Mouse (Mus musculus) forebrain, embryonic 10.5 days (tissue): ENCODE measurements at regions not wholly inside any gene's neighbourhood (a gene's known extent, or its start where the extent isn't known, plus 50 kb on each side); places are given as distances from the start of the nearest gene placed in this dataset.
A peak's percentile ranks its signal among the peaks of the same experiment; 100 is the strongest.

Source experiments
- DNase-seq: peaks from one replicate; pipeline ENCODE4 v3.0.0-alpha.2; 2017; ENCODE audit warnings: low spot score; ENCODE audit errors: extremely low spot score
- H3K27ac ChIP-seq: fragments of 300-500 bp; sonication (generic); 2 replicates; pipeline ENCODE4 v1.5.1; 2016; ENCODE audit warnings: mild to moderate bottlenecking
- H3K27me3 ChIP-seq: fragments of 300-500 bp; sonication (generic); 2 replicates; pipeline ENCODE4 v1.6.1; 2016; ENCODE audit warnings: mild to moderate bottlenecking; ENCODE audit not compliant: poor library complexity, severe bottlenecking
- H3K36me3 ChIP-seq: fragments of 300-500 bp; sonication (generic); replicated peaks from 2 replicates; pipeline ENCODE4 v1.6.1; 2016; ENCODE audit warnings: mild to moderate bottlenecking, moderate library complexity
- H3K4me1 ChIP-seq: fragments of 300-500 bp; sonication (generic); 2 replicates; pipeline ENCODE4 v1.6.1; 2016
- H3K4me3 ChIP-seq: fragments of 300-500 bp; sonication (generic); 2 replicates; pipeline ENCODE4 v1.5.1; 2016; ENCODE audit warnings: mild to moderate bottlenecking, moderate library complexity
- H3K9me3 ChIP-seq: fragments of 300-500 bp; sonication (generic); 2 replicates; pipeline ENCODE4 v1.6.1; 2016; ENCODE audit warnings: mild to moderate bottlenecking, moderate library complexity
- WGBS: fragments of 180-500 bp; shearing (Covaris S2); methylation state at CpG from one replicate; pipeline ENCODE4 v1.1.7; 2016; 5-methylcytosine and 5-hydroxymethylcytosine counted together

DNA sequence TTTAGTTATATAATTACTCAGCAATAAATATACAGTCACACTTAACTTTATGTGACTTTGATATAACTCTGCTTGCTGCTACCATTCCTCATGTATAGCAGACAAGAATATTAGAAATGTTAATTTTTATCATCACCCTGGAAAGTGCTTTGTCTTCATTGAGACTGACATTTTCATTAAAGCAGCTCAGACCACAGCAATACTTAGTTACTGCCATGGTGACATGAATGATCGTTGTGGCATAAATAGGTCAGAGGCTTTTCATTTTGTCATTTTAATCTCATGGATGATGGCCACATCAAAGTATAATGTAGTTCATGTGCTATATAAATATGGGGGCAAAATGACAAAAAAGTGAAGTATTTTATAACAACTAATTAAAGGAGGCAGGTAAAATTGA is 498.1 kb downstream of the Slc22a22 start:
- Histone ChIP-seq H3K27me3 (no peaks in the 10 kb centered on the region), H3K4me1 (peaks cover 11% of the 10 kb centered on the region), H3K4me3 (no peak overlapping the region), H3K36me3 (no peaks in the 10 kb centered on the region), H3K27ac (no peak overlapping the region), H3K9me3 (no peaks in the 10 kb centered on the region)
- DNase-seq, result no peak
- 88% methylated on average over 1 of the region's 1 CpGs for WGBS

DNA sequence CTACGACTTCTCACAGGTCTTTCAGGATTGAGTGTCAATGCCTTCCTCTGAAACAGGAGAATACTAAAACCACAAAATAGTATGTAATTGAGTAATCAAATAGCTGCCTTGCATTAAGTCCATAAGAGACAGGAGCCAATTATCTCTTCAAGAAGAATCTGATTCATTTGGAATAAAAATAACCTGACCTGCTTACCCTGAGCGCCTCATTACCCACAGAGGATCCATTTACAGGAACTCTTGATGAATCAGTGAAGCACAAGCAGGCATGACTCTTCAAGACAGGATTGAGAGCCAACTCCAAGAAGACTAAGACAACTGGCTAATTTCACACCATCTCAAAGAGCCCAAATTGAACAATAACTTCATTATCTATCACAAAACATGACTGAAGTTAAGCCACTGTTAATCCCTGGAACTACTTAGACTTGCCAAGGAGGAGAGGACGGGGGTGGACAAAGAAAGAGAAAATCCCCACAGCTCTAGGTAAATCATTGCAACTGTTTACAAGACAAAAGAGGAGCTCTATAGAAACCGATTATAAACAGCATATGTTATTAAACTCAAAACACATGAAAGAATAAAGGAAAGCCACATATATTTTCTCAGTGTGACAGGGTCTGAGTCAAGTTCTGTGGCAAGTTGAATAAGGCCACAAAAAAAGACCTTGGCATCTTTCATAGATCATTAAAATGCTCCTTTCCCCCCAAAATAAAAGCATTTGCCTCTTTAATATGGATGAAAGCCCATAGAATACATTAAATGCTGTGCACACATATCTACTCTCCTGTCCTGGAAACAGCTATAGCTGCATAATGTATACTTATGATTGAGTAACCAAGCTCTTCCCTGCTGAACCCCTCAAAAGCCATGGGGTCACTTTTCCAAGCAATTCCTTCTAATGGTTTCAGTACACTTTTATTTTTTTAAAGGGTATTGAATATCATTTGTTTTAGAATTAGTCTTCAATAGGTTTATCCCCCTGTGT is 501.7 kb downstream of the Slc22a22 start:
- whole genome bisulfite sequencing, result 32% methylated on average over 4 of the region's 4 CpGs
- H3K4me3 ChIP-seq, result no peak overlapping the region
- H3K36me3 ChIP-seq, result no peaks in the 10 kb centered on the region
- no peak for DNase-seq
- H3K9me3 ChIP-seq, result no peaks in the 10 kb centered on the region
- H3K27me3 ChIP-seq, result no peaks in the 10 kb centered on the region
- peaks cover 11% of the 10 kb centered on the region for H3K4me1 ChIP-seq
- no peak overlapping the region for H3K27ac ChIP-seq

DNA sequence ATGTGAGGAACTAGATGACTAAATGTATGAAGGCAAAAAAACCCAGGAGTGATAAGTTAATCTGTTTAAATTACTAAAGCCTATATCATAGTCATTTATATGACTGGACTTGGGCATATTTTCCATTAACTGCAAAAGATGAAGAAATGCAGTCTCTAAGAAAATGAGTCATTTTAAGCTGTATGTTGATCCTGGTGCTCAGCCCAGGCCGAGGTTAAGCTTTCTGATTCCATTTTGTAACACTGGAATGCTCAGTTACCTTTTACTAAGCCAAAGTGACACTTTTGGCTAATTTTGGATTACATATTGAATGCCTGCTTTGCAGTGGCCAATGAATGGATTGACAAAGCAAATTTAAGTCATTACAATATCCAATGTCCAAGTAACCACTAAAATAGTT is 507.3 kb downstream of the Slc22a22 start:
- Histone ChIP-seq H3K9me3 (no peaks in the 10 kb centered on the region), H3K4me1 (no peaks in the 10 kb centered on the region), H3K27ac (no peak overlapping the region), H3K27me3 (no peaks in the 10 kb centered on the region), H3K36me3 (no peaks in the 10 kb centered on the region), H3K4me3 (no peak overlapping the region)
- 85% methylated on average over 1 of the region's 1 CpGs for WGBS
- no peak for DNase-seq

DNA sequence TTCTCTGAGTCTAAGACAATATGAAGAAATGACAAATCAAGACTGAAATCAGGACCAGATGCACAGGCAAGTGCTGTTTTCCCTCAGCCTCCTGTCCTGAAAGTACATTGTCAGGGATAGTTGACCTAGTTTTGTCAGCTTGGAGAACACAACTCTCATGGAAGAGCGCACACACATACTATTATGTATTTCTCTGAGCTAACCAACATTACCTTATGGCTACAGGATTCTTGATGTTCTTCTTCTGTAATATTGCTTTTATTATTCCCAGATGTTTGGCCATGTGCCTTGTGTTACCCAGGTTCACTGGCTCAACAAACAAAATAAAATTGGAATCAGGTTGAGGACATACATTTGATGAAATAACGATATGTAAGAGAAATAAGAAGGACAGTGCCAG is 521.1 kb downstream of the Slc22a22 start:
- no peak for DNase-seq
- no peaks in the 10 kb centered on the region for H3K4me1 ChIP-seq
- H3K27me3 ChIP-seq, result no peaks in the 10 kb centered on the region
- 80% methylated on average over 2 of the region's 2 CpGs for WGBS
- H3K9me3 ChIP-seq, result no peaks in the 10 kb centered on the region
- no peak overlapping the region for H3K4me3 ChIP-seq
- no peak overlapping the region for H3K27ac ChIP-seq
- no peaks in the 10 kb centered on the region for H3K36me3 ChIP-seq

DNA sequence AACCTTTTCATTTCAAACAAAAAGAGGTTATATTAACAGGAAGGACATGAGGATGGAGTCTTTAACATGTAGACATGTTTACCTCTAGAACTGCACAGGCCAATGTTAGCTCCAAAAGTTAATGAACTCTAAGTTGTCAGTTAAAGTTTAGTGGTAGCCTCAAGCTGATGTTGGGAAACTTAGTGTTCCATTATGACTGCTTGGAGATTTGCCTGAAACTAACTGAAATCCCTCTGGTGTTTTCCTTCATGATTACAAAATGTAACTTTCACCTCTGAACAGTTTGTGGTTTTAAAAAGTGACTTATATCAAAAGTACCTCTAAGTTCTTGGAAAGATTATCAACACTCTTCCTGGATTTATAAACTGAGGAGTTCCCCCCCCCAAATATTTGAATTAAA is 525.2 kb downstream of the Slc22a22 start:
- H3K27me3 ChIP-seq, result no peaks in the 10 kb centered on the region
- H3K36me3 ChIP-seq, result no peaks in the 10 kb centered on the region
- no peaks in the 10 kb centered on the region for H3K9me3 ChIP-seq
- no peak overlapping the region for H3K27ac ChIP-seq
- H3K4me3 ChIP-seq, result no peak overlapping the region
- no peak for DNase-seq
- H3K4me1 ChIP-seq, result no peaks in the 10 kb centered on the region

DNA sequence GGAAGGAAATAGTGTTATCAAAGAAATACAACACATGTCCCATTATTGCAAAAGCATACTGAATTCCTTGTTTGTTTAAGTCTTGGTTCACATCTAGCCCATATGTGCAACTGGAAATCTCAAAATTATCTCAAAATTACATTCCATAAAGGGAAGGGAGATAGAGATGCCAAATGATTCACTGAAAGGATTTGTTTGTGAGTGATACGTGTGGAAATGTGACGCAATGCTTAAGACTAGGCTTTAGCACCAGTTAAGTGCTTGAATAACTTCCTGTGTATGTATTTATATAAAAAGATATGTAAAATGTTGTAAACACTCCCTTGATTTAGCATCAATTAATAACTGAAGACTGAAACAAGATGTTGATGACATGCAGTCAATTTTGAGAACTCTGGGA is 526.6 kb downstream of the Slc22a22 start:
- no peak overlapping the region for H3K27ac ChIP-seq
- no peaks in the 10 kb centered on the region for H3K4me1 ChIP-seq
- H3K27me3 ChIP-seq, result no peaks in the 10 kb centered on the region
- WGBS, result 97% methylated on average over 2 of the region's 2 CpGs
- DNase-seq, result no peak
- H3K36me3 ChIP-seq, result no peaks in the 10 kb centered on the region
- H3K4me3 ChIP-seq, result no peak overlapping the region
- no peaks in the 10 kb centered on the region for H3K9me3 ChIP-seq

DNA sequence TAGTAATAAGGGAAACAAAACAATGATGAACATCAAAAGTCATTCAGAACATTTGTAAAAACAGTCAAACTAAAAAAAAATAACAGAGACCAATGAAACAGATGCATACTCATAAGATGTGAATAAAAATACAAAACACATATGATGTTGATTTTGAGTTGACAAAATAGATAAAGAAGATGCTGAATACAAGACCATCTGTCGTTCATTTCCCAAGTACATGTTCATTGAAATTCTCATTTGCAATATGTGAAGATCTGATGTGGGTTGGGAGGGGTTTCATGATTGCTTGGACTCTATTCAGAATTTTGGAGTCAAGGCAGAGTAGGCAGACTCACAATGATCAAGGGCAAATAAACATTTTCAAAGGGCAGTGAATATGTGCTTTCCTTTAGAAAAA is 536.5 kb downstream of the Slc22a22 start:
- no peak for DNase-seq
- Histone ChIP-seq H3K9me3 (no peaks in the 10 kb centered on the region), H3K27ac (no peak overlapping the region), H3K4me3 (no peak overlapping the region), H3K36me3 (no peaks in the 10 kb centered on the region), H3K27me3 (no peaks in the 10 kb centered on the region), H3K4me1 (no peaks in the 10 kb centered on the region)
- 98% methylated on average over 1 of the region's 1 CpGs for WGBS

DNA sequence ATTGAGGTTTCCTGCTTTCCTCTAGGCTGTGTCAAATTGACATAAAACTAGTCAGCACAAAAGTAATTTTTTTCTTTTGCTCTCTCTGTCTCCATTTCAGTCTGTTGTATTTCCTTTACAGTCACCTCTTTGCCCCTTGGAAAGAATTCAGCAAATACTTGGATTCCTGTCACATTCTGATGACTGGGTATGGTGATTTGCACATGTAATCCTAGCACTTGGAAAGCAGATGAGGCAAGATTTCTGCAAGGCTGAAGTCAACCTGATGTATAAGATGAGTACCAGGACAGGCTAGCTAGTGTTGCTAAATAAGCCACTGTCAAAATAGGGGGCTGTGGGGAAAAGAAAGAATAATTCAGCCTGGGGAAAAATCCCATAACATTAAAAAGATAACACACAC is 580.9 kb downstream of the Slc22a22 start:
- Histone ChIP-seq H3K27me3 (no peaks in the 10 kb centered on the region), H3K4me3 (no peak overlapping the region), H3K9me3 (no peaks in the 10 kb centered on the region), H3K27ac (no peak overlapping the region), H3K36me3 (no peaks in the 10 kb centered on the region), H3K4me1 (no peaks in the 10 kb centered on the region)
- DNase-seq, result no peak

DNA sequence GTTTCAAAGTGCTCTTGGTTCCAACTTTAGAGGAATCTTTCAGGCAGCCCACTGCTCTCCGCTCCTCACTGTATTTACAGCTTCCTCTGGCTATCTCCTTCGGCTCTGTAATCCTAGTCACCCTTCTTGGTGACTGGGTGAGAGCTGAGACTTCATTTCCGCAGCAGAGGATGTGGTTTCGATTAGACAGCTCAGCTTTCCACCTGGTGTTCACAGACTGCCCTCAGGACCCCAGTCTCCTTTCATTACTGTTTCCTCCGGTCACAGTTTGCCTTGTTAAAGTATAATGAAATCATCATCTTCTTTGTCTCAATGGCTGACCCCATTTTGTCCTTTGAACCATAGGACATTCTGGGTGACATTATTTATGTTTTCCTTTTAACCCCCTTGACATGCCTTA is 595.9 kb downstream of the Slc22a22 start:
- Histone ChIP-seq H3K4me1 (no peaks in the 10 kb centered on the region), H3K9me3 (peaks cover 5% of the 10 kb centered on the region; the same call in 1 of the 2 replicates), H3K27ac (no peak overlapping the region), H3K36me3 (no peaks in the 10 kb centered on the region), H3K4me3 (no peak overlapping the region), H3K27me3 (no peaks in the 10 kb centered on the region)
- DNase-seq, result no peak
- 73% methylated on average over 5 of the region's 5 CpGs for WGBS

DNA sequence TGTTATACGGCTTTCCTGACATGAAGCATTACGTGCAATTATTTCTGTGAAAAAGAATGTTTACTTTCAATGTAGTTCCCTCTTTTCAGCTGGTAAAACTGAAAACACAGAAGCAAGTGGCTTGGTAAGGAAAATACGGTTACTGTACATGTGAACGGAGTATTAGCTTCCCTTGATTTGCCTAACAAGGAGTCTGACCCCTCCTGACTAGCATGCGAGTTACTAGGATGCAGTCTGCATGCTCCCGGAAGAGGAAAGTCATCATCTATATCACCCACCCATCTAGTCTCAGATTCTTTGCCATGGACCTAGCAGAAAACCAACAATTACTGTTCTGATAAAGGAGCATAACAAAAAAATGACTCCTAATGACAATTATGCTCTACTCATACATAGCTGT is 611.5 kb downstream of the Slc22a22 start:
- Histone ChIP-seq H3K9me3 (no peaks in the 10 kb centered on the region), H3K36me3 (no peaks in the 10 kb centered on the region), H3K4me3 (no peak overlapping the region), H3K27me3 (peaks cover 23% of the 10 kb centered on the region), H3K4me1 (peaks cover 20% of the 10 kb centered on the region), H3K27ac (no peak overlapping the region)
- WGBS, result 67% methylated on average over 6 of the region's 6 CpGs
- DNase-seq, result no peak

DNA sequence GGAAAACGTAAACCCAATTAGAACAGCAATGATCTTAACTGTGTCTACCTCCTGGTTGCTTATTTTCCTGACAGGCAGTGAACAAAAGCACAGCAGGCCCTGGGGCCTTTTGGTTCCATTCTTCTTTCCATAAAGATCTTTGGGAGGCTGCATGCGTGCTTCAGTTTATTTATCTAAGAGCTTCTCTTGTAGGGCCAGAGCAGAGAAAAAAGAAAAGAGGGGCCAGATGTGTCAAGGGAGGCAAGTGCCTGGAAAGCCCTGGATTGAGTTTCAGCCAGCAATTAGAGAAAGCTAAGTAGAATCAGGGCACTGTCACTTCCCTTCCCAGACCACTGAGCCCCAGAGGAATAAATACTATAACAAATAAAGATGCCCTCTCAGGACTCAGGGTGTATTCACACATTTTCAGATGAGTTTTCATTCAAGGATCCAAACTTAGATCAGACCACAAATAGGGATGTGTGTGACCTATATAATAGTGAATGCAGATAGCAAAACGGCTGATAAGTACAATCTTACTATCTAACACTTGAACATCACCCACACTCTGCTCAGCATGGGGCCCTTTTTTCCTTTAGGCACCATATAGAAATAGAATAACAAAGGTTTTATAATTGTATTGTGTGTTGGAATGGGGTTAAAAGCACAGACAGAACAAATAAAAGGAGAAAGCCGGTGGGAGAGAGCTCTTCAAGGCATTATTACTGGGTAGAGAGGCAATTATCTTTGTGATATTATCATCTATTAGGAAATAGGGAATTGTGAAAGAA is 612.2 kb downstream of the Slc22a22 start:
- Histone ChIP-seq H3K4me1 (peaks cover 20% of the 10 kb centered on the region), H3K9me3 (no peaks in the 10 kb centered on the region), H3K27me3 (peaks cover 23% of the 10 kb centered on the region), H3K4me3 (no peak overlapping the region), H3K36me3 (no peaks in the 10 kb centered on the region), H3K27ac (peak overlapping the region; percentile 3; the same call in 1 of the 2 replicates)
- 13% methylated on average over 4 of the region's 4 CpGs for WGBS
- DNase-seq, result peak; percentile 38

DNA sequence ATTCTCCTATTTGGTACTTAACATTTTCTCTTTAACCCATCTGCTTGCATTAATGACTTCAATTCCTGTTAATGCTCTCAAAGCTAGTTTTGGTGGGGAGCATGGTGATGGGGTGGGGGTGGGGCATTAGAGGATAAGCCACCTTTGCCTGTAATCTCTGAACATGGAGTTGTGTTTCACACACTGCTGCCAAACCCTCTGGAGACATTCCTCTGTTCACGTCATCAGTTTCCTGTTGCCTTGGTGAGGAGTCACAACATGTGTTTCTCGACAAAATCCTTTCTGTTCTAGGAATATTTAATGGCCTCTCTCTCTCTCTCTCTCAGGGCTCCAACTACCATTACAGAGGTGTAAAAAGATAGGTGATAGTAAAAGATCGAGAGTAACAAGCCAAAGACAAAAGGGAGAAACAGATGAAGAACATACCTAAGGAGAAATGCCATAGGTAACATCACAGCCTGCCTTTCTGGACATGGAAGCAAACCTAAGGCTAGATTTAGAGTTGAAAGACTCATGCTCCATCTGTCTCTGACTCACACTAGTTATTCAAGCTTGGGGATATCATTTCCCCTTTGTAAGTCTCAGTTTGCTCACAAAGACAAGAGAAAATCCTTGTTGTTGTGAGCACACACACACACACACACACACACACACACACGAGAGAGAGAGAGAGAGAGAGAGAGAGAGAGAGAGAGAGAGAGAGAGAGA is 618.6 kb downstream of the Slc22a22 start:
- H3K4me1 ChIP-seq, result peaks cover 22% of the 10 kb centered on the region
- WGBS, result 53% methylated on average over 4 of the region's 4 CpGs
- no peak for DNase-seq
- peaks cover 16% of the 10 kb centered on the region for H3K27me3 ChIP-seq
- H3K9me3 ChIP-seq, result no peaks in the 10 kb centered on the region
- no peak overlapping the region for H3K27ac ChIP-seq
- no peaks in the 10 kb centered on the region for H3K36me3 ChIP-seq
- no peak overlapping the region for H3K4me3 ChIP-seq

DNA sequence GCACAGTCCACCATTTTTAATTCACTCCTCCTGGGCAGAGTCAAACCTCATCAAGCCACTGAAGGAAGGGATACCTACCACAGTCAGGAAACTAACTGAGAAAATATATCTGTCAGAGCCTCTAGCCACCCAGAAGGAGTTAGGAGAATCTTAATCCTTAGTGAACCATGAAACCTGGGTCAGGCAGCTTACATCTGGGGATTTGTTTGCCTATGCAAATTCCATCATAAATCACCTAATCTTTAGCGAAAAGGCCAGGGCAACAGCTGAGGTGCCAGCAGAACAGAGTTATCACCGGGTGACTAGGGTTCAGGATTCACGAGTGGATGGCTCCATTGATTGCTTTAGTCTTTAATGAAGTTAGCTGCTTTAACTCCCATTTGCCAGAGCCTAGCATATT is 619.3 kb downstream of the Slc22a22 start:
- Histone ChIP-seq H3K27ac (no peak overlapping the region), H3K4me3 (no peak overlapping the region), H3K27me3 (peaks cover 11% of the 10 kb centered on the region; the same call in 1 of the 2 replicates), H3K9me3 (no peaks in the 10 kb centered on the region), H3K36me3 (no peaks in the 10 kb centered on the region), H3K4me1 (peaks cover 22% of the 10 kb centered on the region)
- 31% methylated on average over 3 of the region's 3 CpGs for WGBS
- DNase-seq, result no peak
